Mouse (Mus musculus) embryo, embryonic 9.5 days (tissue): ENCODE data around the gene Kcnj16.

Experiments
- DNase-seq: peaks from one replicate; pipeline ENCODE4 v3.0.0-alpha.2; 2017; ENCODE audit errors: extremely low spot score

The Kcnj16 gene

DNA sequence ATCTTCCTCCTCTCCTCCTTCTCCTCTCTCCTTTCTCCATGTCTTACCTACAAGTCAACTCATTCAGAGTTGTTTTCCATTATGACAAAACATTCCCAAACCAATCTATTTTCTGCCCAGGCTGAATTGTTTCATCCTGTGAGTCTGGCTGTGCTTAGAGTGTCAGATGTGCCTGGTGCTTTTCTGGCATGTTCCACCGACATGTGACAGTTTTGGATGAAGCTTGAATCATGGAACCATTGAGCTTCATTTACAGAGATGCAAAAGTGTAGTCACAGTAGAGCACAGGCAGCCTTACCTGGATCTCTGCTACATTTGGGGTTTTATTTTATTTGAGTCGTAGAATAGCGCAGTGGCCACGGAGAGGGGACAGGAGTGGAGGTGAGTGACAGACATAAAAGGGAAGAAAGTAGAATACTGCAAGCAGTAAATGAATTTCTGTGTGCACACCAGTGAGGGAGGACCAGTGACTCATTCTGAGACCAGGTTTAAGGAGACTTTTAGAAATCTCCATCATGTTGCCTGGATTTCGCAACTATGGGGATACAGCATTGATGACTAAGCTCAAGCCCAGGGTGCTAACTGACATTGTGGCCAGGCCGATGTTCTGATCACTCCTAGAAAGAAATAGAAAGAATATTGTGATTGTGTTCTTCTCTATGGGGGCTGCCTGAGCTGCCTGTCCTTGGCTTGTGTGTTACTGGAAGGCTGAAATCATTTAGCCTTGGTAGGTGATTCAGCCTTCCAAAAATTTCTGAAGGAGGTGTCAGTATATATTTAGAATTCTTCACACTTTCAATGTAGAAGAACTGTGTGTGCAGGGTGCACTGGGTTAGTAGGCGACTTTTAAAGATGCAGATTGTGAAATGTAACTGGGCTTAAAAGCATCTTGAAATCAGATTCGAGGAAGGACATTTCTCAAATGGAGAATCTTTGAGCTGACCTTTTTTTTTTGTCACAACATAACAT, 87.3 kb downstream of the Kcnj16 start:
- DNase-seq, result no peak

DNA sequence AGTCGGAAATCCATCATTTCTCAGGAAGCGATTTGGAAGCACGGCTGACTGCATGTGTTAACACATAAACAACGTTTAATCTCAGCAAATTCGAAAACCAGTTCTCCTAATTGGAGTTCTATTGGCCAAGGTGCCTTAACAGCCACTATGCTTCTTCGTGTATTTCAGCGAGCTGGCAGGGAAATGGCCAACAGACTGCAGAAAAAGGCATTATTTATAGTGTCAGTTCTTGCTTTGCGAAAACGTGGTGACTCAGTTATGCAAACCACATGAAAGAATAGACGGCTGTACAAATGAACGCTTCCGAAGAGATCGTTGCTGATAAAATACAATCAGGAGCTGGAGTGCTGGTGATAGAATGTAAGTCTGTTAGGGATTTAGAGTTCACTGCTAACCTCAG, 88.2 kb downstream of the Kcnj16 start:
- no peak for DNase-seq

GRCm38 (mm10) chr11:111057435-111057834, 89.6 kb downstream of the Kcnj16 start:
- no peak for DNase-seq

DNA sequence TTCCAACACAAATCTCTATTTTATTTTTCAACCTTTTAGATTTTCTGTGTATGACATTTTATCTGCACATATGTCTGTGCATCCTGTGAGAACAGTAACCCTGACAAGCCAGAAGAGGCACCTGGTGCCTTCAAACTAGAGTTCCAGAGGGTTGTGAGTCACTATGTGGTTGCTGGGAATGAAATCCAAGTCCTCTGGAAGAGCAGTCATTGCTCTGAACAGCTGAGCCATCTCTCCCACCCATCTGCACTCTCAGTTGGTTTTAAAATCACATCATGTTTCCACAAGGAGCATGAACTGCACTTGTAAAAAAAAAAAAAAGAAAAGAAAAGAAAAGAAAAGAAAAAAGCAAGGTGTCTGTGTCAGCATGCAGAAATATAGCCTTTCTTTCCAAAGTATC, 91.6 kb downstream of the Kcnj16 start:
- no peak for DNase-seq

DNA sequence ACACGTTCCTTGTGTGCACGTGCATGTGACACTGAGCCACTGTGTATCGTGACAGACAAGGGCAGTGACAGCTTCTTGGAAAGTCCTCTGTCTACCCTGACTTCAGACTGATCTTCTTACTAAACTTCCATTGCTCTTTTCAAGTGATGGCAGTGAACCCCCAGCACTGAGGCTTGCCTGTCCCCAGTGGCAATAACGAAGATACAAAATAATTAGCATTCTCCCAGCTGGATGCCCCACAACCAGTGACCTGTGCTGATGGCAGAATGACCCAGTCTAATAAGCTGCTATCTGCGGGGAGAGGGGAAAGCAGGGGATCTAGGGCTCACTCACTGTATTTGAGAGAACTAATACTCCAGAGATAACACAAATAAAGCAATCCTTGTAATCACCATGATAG, 92.4 kb downstream of the Kcnj16 start:
- DNase-seq, result no peak

- peak; percentile 63 for DNase-seq
Measured at GRCm38 (mm10) chr11:111064751-111065527, 97.1 kb downstream of the Kcnj16 start.

- peak; percentile 91 for DNase-seq
Measured at GRCm38 (mm10) chr11:111065635-111066298, 97.9 kb downstream of the Kcnj16 start, which contains the start of gene Kcnj2. Kcnj2 (plus strand) TSS chr11:111066164.

DNA sequence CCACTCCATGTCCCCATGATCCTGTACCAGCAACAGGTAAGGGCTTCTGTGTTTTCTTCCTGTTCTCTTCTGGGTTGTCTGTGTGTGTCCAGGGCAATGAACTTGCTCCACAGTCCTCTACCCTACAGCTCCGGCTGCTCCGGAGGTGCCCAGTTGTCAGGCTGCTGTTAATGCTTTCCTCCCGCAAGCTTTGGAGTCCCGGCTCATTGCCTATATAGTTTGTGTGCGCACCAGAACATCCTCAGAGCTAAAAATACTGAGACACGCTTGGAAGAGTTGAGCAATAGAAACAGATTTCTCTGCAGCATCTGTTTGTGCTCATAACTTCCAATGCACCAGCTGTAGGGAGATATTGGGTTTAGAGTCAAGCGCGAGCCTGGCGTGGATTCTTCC, 98.5 kb downstream of the Kcnj16 start:
- no peak for DNase-seq

- DNase-seq, result no peak
Measured at GRCm38 (mm10) chr11:111067787-111068186, 100.0 kb downstream of the Kcnj16 start.

- no peak for DNase-seq
Measured at GRCm38 (mm10) chr11:111070460-111070859, 102.6 kb downstream of the Kcnj16 start.

DNA sequence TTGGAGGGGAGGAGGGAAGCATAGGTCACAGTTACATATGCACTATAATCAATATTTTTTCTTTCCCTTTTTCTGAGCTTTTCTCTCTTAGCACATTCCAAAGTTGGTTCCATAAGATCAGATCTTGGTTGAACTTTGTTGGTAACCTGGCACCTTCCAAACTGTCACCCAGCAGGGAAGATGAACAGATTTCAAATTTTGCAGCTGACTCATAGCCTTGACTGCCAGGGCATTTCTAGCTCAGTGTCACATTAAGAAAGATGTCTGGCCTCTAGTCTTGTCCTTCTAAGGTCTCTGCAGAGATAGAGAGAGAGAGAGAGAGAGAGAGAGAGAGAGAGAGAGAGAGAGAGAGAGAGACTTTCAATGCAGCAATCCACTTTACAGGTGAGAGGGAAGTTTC, 106.3 kb downstream of the Kcnj16 start:
- no peak for DNase-seq
